Mouse (Mus musculus): ENCODE data around the gene Ank.

Ank gene

DNA sequence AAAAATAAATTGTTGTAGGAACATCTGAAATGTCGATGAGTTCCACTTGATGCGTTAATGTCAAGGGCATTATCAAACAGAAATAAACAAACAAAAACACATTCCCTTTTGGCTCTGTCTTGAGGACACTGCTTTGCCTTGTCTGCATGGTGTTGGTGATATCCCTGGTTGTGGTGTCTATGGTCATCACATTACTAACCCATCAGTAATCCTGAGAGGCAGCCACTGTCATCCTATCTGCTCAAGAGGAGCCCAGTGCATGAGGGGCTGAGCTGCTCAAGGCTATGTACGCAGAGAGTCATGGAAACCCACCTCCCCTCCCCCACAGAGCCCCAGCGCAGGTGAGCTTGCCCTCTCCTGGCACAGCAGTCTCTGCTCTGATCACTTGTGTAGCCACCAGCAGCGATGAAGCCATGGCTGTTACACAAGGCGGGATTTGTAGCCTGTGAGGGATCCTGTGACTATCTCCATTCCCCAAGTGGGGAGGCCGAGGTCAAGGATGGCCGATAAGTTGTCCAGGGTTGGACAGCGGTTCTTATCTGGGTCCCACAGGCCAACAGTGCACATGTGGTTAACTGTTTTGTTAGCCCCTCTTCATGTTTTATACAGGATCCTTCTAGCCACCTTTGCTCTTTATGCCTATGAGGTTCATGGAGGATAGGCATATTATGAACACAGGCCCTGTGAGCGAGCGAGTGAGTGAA is 30.3 kb downstream of the Ank start:
- no peak for DNase-seq (ENCODE audit: low spot score in 2 of 2)

DNA sequence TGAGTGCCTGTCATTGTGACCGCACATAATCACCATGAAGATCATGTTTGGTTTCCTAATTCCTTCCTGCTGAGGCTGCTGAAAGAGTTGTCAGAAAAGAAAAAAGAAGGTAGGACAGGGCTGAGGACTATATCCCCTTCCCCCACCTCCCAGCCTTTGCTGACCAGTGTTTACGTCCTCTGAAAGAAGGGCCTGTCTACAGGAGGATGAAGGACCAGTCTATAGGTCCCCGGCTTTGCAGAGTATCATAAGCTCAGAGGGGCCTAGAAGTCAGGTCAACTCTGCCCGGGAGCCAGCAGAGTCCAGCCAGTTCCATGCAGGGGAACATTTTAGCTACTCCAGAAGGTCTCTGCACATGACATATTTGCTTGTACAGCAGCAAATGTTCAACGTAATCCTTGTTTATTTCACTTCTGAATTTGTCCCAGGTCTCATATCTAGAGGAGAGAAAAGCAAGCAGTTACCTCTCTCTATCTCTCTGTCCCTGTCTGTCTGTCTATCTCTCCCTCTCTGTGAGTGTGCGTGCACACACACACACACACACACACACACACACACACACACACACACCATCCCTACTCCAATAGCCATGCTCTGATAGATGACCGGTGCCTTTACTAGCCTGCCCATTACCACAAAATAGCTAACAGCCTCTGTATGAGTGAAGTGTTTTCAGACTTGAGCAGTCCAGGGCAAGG is 31.0 kb downstream of the Ank start:
- DNase-seq (ENCODE audit: low spot score in 2 of 2), result no peak

- DNase-seq (ENCODE audit: low spot score in 2 of 2), result no peak
Observed at GRCm38 (mm10) chr15:27498078-27498477, 31.6 kb downstream of the Ank start.

GRCm38 (mm10) chr15:27500390-27500789 is 33.9 kb downstream of the Ank start:
- no peak for DNase-seq (ENCODE audit: low spot score in 2 of 2)

DNA sequence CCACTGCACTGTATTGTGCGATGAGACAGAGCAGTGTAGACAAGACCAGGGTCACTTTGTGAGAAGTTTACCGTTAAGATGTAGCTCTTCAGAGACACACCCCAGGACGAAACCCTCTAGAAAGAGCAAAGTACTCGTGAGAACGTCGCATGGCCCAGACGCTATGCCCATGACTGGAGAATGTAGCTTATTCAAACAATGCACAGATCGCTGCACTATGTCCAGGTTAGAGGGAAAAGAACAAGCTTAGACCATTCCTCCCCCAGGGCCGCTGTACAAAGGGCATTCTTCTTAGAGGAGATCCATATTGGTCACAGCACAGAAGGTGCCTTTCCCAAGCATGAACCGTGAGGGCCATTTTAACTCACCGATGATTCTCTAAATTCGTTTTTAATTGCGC is 35.9 kb downstream of the Ank start:
- no peak for DNase-seq (ENCODE audit: low spot score in 2 of 2)

DNA sequence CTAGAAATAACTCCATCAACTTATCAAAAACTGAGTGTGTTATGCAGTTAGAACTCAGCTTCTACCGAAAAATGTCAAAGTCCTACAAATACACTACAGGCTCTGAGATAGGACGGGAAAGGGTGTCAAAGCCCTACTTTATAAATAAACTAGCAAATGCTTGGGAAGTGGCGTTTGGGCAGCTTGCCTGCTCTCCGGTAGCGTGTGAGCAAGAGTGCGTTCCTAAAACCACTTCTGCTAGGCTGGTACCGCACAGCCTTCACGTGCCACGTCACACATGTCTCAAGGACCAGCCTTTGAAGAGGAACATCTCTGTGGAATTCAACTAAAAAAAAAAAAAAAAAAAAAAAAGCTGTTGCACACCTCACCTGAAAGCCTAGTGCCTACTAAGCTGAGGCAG is 36.7 kb downstream of the Ank start:
- no peak for DNase-seq (ENCODE audit: low spot score in 2 of 2)

- DNase-seq (ENCODE audit: low spot score in 2 of 2), result no peak
Observed at GRCm38 (mm10) chr15:27503801-27504730, 37.6 kb downstream of the Ank start.

DNA sequence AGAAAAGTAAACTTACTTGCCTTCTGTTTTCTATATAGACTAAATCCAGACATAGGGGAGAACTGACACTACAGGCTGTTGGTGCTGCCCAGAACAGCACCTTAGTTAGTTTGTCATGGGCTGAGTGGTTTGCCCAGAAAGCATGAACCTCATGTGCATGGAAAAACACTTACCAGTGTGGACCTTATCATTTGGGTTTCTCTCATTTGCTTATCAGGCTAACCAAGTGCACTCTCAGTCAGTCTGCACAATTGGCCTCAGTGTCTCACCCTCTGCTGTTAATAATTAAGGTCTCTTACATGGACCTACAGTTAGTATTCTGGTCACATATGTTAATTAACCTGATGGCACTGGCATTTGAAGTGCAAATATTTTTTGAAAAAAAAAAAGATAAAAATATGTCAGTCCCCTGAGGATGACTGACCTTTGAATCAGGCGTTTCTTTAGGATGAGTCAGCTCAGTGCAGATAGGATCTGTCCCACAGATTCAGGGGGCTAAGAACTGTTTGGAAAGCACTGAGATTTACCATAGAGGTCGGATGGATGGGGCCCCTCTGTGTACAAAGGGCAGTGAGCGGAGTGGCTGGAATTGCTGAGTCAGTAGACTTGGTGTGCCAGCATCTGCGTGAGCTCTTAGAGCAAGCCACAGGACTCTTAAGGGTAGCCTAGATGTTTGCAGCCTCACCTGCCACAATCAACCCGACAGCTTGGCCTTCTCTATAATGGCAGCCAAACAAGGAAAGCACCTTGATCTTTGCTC is 39.8 kb downstream of the Ank start:
- no peak for DNase-seq (ENCODE audit: low spot score in 2 of 2)

- no peak for DNase-seq (ENCODE audit: low spot score in 2 of 2)
Observed at GRCm38 (mm10) chr15:27506893-27507596, 40.6 kb downstream of the Ank start.

DNA sequence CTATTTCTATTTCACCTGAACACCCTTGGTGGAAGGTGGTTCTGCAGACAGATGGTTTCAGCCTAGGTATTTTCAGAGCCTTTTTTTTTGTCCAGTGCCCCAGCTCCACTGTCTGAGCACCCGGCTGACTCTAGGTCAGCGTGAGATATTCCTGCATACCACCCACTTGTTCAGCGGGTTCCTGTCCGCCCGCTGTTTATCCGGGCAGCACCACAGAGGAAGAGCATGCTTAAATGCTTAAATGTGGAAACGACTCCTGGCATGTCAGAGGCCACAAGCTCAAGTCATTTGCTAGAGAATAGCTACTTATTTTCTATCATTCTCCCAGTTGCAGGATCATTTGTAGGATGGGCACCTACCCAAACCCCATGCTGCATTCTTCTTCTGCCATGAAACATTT is 41.7 kb downstream of the Ank start:
- no peak for DNase-seq (ENCODE audit: low spot score in 2 of 2)

DNA sequence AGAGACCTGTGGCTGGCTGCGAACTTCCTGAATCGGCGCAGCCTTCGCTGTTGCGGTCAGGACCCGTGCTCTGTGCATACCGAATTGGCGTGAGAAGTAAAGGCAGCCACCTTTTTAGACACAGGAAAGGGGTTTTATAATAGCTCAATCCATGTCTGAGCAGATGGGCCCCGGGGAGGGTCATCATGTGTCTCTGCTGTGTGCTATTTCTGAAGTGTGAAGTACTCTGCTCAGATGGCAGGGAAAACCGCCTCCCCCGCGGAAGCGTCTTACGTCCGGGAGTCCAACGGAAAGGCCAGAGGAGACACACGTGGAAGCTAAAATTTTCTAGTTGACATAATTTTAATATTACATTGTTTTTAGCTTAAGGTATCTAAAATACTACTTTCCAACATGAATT is 42.5 kb downstream of the Ank start:
- no peak for DNase-seq (ENCODE audit: low spot score in 2 of 2)

DNA sequence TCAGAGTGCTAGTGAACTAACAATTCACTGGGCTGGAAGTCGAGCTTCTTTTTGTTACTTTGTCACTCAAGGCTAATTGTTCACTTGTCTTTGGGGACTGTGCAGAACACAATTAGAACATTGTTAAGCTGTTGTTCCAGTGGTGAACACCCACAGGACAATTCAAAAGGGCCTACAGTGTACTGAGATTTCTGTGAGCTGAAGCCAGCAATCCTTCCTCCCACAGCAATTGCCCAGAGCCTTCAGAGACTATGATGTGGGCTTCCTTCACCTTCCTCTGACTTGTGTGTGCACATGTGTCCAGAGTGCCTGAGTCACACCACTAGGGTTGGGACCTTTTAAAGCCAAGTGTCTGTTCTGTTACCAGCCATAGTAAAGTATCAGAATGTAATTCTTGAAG is 50.5 kb downstream of the Ank start:
- DNase-seq (ENCODE audit: low spot score in 2 of 2), result no peak

DNA sequence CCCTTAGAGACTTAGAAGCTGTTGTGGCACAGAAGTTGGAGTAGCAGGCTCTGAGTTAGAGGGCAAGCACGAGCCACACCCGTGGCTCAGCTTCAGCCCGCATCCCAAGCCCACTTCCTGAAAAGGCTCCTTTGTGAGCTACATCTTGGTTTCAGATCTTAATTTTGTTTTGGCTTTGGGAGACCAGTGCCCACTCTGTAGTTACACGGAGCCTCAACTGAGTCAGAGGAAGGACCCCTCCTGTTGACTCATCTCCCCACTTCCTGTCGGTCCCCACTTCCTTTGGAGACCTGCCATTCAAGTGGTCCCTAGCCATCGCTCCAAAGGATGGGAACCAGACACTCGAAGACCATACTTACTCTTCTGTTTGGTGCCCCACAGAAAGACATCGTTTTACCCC is 51.5 kb downstream of the Ank start:
- DNase-seq (ENCODE audit: low spot score in 2 of 2), result no peak

DNA sequence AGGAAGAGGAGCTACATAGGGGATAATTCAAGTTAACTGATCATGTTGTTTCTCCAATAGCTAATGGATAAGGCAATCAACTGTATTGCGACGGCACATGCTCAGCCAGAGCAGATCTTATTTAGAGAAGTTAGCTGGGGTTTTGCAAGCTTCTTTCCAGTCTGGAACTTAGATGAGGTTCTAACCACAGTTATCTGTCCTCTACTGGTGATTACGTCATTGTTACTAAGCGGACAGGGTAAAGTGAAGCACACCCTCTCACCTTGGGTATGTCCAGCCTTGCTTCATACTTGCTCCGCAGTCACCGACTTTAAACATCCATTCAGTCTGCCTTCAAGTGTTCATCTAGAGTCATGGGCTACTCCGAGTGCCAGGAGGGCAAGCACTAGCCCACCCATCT is 53.4 kb downstream of the Ank start:
- no peak for DNase-seq (ENCODE audit: low spot score in 2 of 2)

DNA sequence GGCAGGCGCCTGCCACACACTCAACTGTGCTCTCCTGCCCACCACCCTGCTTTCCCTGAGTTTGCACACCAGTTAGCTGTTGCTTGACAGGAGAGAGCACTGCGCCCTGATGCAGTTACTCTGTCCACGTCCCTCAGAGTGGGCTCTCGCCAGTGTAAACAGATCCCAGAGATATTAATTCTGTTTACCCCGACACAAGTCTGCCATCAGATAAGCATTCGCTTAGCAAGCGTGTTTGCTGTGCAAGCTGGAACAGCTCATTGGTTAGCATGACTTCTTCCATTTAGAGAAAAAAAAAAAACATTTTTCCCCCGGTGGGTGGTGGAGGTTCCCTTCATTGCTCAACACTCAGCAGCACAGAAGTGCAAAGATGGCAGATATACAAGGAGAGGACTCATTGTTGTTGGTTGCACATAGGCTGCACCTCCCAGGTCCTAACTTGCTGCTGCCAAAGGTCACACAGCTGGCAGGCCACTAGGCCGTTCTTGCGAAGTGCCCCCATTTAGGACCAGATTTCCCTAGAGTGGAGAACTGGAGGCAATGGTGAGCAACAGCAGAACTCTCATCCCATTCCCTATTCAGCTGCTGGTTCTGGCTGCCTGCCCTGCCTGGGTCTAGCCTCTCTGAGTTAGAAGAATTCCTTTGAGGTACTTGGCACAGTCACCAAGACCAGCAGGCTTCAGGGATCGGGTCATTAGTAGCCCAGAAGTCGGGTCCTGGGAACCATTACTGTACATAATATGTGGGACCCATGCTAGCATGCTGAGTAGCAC is 58.9 kb downstream of the Ank start:
- peak; percentile 33 to 53 for DNase-seq (ENCODE audit: low spot score in 2 of 2)

- DNase-seq (ENCODE audit: low spot score in 2 of 2), result no peak
Observed at GRCm38 (mm10) chr15:27528896-27529295, 62.4 kb downstream of the Ank start.

DNA sequence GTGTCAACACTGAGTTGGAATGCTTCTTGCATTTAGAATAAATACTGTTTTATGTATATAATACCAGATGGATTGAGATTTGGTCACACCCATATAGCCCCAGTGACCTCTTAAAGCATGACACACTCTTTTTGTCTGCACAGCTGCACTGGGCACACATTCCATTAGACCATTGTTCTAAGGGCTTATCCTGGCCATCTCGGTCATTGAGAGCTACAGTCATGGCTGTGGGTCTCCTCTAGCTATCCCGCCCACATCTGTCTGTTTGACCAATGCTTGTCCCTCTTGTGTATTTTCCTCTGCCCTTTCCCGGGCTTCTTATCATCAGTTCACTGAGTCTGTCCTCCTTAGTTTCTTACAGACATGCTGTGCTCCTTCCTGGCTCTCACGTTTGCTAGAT is 63.5 kb downstream of the Ank start:
- DNase-seq (ENCODE audit: low spot score in 2 of 2), result no peak

GRCm38 (mm10) chr15:27533036-27533435 is 66.6 kb downstream of the Ank start:
- DNase-seq (ENCODE audit: low spot score in 2 of 2), result no peak

DNA sequence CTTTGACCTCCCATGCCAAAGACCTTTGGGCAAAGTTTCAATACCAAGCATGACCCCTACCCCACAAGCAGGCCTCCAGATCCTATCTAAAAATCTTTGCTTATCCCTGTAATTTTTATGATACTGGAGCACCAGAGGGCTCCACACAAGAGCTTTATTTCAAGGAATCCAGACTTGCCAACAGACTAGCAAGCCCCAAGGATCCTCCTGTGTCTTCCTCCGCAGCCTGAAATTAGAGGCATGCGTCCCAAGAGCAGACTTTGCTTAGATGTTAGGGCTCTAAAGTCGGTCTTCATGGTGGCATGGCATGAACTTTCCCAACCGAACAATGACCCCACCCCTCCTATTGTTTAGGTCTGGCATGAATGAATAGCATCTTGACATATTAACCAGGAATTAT is 69.2 kb downstream of the Ank start:
- no peak for DNase-seq (ENCODE audit: low spot score in 2 of 2)

DNA sequence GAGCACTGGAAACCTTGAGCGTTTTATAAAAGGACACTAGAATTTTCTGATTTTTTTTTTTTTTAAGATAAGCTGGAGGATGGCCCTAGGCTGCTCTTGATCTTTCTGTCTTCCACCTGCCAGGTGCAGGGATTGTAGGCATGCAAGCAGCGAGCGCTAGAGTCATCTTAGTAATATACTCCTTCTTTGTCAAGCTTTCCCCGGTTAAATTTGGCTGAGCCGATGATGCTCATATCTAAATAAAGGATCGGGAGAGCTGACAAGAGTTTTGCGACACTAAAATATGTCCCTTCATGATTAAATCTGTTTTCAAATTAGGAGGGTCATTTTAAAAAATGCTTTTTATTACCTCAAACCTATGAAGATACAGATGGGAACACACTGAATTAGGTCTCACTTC is 69.7 kb downstream of the Ank start:
- no peak for DNase-seq (ENCODE audit: low spot score in 2 of 2)

Measured in urinary bladder, postnatal 36 days (tissue).